28 mouse cellular contexts compared by ENCODE assay signal in genomic region chr19:36775531-36775930, GRCm38 (mm10). TPM values are rescaled to one million over a fixed set of nuclear protein-coding genes. Genes with fewer than 3 reads are reported as not detected.
DNase-seq lines count a peak whose midpoint lies in the region; ATAC-seq and TF ChIP-seq lines count a peak whose summit lies in the region.
"Had no signal": no experiment of that assay in that cellular context is flagged by ENCODE, and none has a peak within 500 bp of the region (broad histone marks: within the 10 kb centered on the region; RNA-seq: fewer than 3 reads in every experiment).

No protein-coding gene starts in this region.

- peak overlapping the region; percentile 87 for H3K27ac ChIP-seq in gastrocnemius, adult 2 months
- H3K27ac ChIP-seq: heart, embryonic 10.5 days; heart, embryonic 15.5 days; layer of hippocampus, adult 2 months; left cerebral cortex, adult 2 months; limb, embryonic 13.5 days; liver, embryonic 12.5 days; midbrain, embryonic 12.5 days; neural tube, embryonic 12.5 days; stomach, postnatal 0 days had no signal

- no peak for TF ChIP-seq CTCF in gastrocnemius, adult 2 months (IDR thresholded peaks at IDR 0.05)

- H3K4me3 ChIP-seq in gastrocnemius, adult 2 months: peak overlapping the region; percentile 39
- H3K4me3 ChIP-seq: heart, embryonic 10.5 days; heart, embryonic 15.5 days; layer of hippocampus, adult 2 months; left cerebral cortex, adult 2 months; limb, embryonic 13.5 days; liver, embryonic 12.5 days; megakaryocyte, embryonic 14.5 days; midbrain, embryonic 12.5 days; myocyte; neural tube, embryonic 12.5 days had no signal

- DNase-seq in adrenal gland, postnatal 10 days: peak; percentile 61
- DNase-seq in adrenal gland, adult 18-20 months (ENCODE audit: low spot score in 2 of 2): no peak
- peak; percentile 16 for DNase-seq in cerebellum, adult 9-10 months
- peak; percentile 92 for DNase-seq in gastrocnemius, adult 2 months
- DNase-seq in gastrocnemius, postnatal 36 days: peak; percentile 47 to 68
- DNase-seq in thymus, postnatal 4 days: no peak
- DNase-seq: kidney, adult 2 months; kidney, postnatal 36 days; lung, adult 18-20 months; lung, postnatal 4 days; right cerebral cortex, adult 18-20 months; thymus, adult 18-20 months; thymus, postnatal 25 days had no signal

- intact Hi-C loops in gastrocnemius, adult 2 months (cut with DNase I): loop anchor here (1.0 to 2.0 kb wide), 3 partner anchors 39 to 89 kb away; partner anchors contain the start of gene Ppp1r3c
- intact Hi-C loops in gastrocnemius, postnatal 36 days (cut with DNase I): loop anchor here (2.0 kb wide), 1 partner anchor 87 kb away; no protein-coding TSS in a partner anchor

- no peak for ATAC-seq in cerebellum, adult (ENCODE audit: insufficient number of reproducible peaks, low FRiP score, low TSS enrichment)
- ATAC-seq: forebrain, embryonic 14.5 days; hindbrain, embryonic 16.5 days; liver, embryonic 12.5 days; lung, postnatal 0 days had no signal

RNA-seq across cellular contexts. Expression of gene Ppp1r3c, which starts 39.1 kb away (rescaled TPM):
- total RNA-seq in adrenal gland, postnatal 10 days (2021): 10 to 100 TPM; 44.4 to 47.5 TPM
- total RNA-seq in adrenal gland, adult 18-20 months (2021): 10 to 100 TPM; 38.4 to 74.9 TPM
- 100 to 1,000 TPM; 675 to 775 TPM for total RNA-seq in gastrocnemius, adult 2 months (2021)
- total RNA-seq in gastrocnemius, postnatal 36 days (2021): 100 to 1,000 TPM; 226 to 705 TPM

RNA-seq across cellular contexts. Expression of gene Tnks2, which starts 58.5 kb away (rescaled TPM):
- total RNA-seq in adrenal gland, postnatal 10 days (2021): 100 to 1,000 TPM; 119 to 140 TPM
- total RNA-seq in adrenal gland, adult 18-20 months (2021): 10 to 100 TPM; 97.4 TPM
- total RNA-seq in gastrocnemius, adult 2 months (2021): 100 to 1,000 TPM; 106 to 127 TPM
- 100 to 1,000 TPM; 106 to 115 TPM for total RNA-seq in gastrocnemius, postnatal 36 days (2021)

Comparison
In these comparisons a context has a peak if more than half of its experiments do, and no peak if none do; other contexts are left out.
1. DNase-seq: peak in adrenal gland, postnatal 10 days (single experiment), cerebellum, adult 9-10 months (single experiment), gastrocnemius, adult 2 months (single experiment) and gastrocnemius, postnatal 36 days (2 of 2); none in adrenal gland, adult 18-20 months (0 of 2) and thymus, postnatal 4 days (single experiment).